In the genomic region with DNA sequence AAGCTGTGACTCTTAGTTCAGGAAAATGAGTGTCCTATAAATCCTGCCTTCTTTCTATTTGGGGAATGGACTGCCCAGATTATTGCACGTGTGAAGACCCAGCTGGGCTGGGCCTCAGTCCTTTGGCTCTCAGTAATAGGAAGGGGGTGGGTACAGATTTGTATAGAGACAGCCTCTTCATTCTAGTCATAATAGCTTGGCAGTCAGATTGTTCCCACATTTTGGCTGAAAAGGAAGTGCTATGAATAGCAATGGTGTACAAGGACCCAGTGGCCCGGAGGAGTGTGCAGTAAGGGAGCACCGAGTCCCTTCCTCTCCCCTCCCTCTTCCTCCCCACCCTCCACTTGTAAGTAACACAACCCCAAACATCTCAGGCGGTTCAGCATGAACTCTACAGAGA, we compare ENCODE assay signal across 11 mouse cellular contexts.
DNase-seq lines count a peak whose midpoint lies in the region; ATAC-seq lines count a peak whose summit lies in the region.
"Had no signal": no experiment of that assay in that cellular context is flagged by ENCODE, and none has a peak within 500 bp of the region (broad histone marks: within the 10 kb centered on the region; RNA-seq: fewer than 3 reads in every experiment).

No protein-coding gene starts in this region.

- no peak for ATAC-seq in hindbrain, embryonic 13.5 days (ENCODE audit: low FRiP score)
- peak; percentile 77 for ATAC-seq in forebrain, embryonic 15.5 days (replicated peaks)
- ATAC-seq in hindbrain, embryonic 16.5 days, result peak; percentile 43; the same call in 1 of the 2 replicates
- ATAC-seq in megakaryocyte progenitor cell, adult 5-6 weeks (replicated peaks; ENCODE audit: poor library complexity), result no peak

- H3K27me3 ChIP-seq in hindbrain, embryonic 10.5 days (ENCODE audit: insufficient read depth, poor library complexity, severe bottlenecking), result no peaks in the 10 kb centered on the region
- no peaks in the 10 kb centered on the region for H3K27me3 ChIP-seq in hindbrain, embryonic 13.5 days
- no peaks in the 10 kb centered on the region for H3K27me3 ChIP-seq in forebrain, embryonic 15.5 days
- no peaks in the 10 kb centered on the region for H3K27me3 ChIP-seq in hindbrain, embryonic 16.5 days (replicated peaks; ENCODE audit: control insufficient read depth, insufficient read depth, low read length)
- H3K27me3 ChIP-seq: embryonic facial prominence, embryonic 15.5 days; midbrain, embryonic 13.5 days had no signal

- DNase-seq in hindbrain, embryonic 10.5 days (ENCODE audit: low spot score), result peak; percentile 2
- DNase-seq in Muller cell, postnatal 12 days (ENCODE audit: inconsistent ontology term), result peak; percentile 57
- DNase-seq in adrenal gland, postnatal 14 days, result no peak
- no peak for DNase-seq in urinary bladder, adult 18-20 months (ENCODE audit: low spot score in 2 of 2)
- DNase-seq: cerebellum, adult 18-20 months had no signal

- WGBS in hindbrain, embryonic 10.5 days, result 59% methylated on average over 4 of the region's 4 CpGs
- WGBS in hindbrain, embryonic 13.5 days, result 44% methylated on average over 4 of the region's 4 CpGs
- WGBS in forebrain, embryonic 15.5 days, result 11% methylated on average over 4 of the region's 4 CpGs
- 42% methylated on average over 4 of the region's 4 CpGs for WGBS in hindbrain, embryonic 16.5 days

- no peak overlapping the region for H3K4me3 ChIP-seq in hindbrain, embryonic 10.5 days
- H3K4me3 ChIP-seq in hindbrain, embryonic 13.5 days, result no peak overlapping the region
- H3K4me3 ChIP-seq in forebrain, embryonic 15.5 days, result no peak overlapping the region
- H3K4me3 ChIP-seq in hindbrain, embryonic 16.5 days (ENCODE audit: low read length), result no peak overlapping the region
- H3K4me3 ChIP-seq: embryonic facial prominence, embryonic 15.5 days; midbrain, embryonic 13.5 days had no signal

- peaks cover 25% of the 10 kb centered on the region for H3K4me1 ChIP-seq in hindbrain, embryonic 10.5 days (replicated peaks)
- peaks cover 25% of the 10 kb centered on the region for H3K4me1 ChIP-seq in hindbrain, embryonic 13.5 days (replicated peaks)
- peaks cover 26% of the 10 kb centered on the region for H3K4me1 ChIP-seq in forebrain, embryonic 15.5 days
- peaks cover 11% of the 10 kb centered on the region for H3K4me1 ChIP-seq in hindbrain, embryonic 16.5 days (ENCODE audit: control insufficient read depth, insufficient read depth, low read depth, low read length)
- H3K4me1 ChIP-seq: embryonic facial prominence, embryonic 15.5 days had no signal

- H3K9me3 ChIP-seq in hindbrain, embryonic 10.5 days, result no peaks in the 10 kb centered on the region
- no peaks in the 10 kb centered on the region for H3K9me3 ChIP-seq in hindbrain, embryonic 13.5 days
- H3K9me3 ChIP-seq in forebrain, embryonic 15.5 days, result no peaks in the 10 kb centered on the region
- no peaks in the 10 kb centered on the region; the same call in 1 of the 2 replicates for H3K9me3 ChIP-seq in hindbrain, embryonic 16.5 days (ENCODE audit: control insufficient read depth, low read length)
- H3K9me3 ChIP-seq: embryonic facial prominence, embryonic 15.5 days; midbrain, embryonic 13.5 days had no signal

- H3K36me3 ChIP-seq in hindbrain, embryonic 10.5 days, result no peaks in the 10 kb centered on the region
- H3K36me3 ChIP-seq in hindbrain, embryonic 13.5 days, result no peaks in the 10 kb centered on the region
- no peaks in the 10 kb centered on the region for H3K36me3 ChIP-seq in forebrain, embryonic 15.5 days
- H3K36me3 ChIP-seq in hindbrain, embryonic 16.5 days (ENCODE audit: control insufficient read depth, insufficient read depth, low read length), result no peaks in the 10 kb centered on the region
- H3K36me3 ChIP-seq: embryonic facial prominence, embryonic 15.5 days; midbrain, embryonic 13.5 days had no signal

- H3K27ac ChIP-seq in hindbrain, embryonic 10.5 days, result no peak overlapping the region
- no peak overlapping the region for H3K27ac ChIP-seq in hindbrain, embryonic 13.5 days
- H3K27ac ChIP-seq in forebrain, embryonic 15.5 days (replicated peaks), result peak overlapping the region; percentile 68
- H3K27ac ChIP-seq in hindbrain, embryonic 16.5 days (ENCODE audit: low read depth, low read length), result no peak overlapping the region
- H3K27ac ChIP-seq: embryonic facial prominence, embryonic 15.5 days had no signal

- H3K9ac ChIP-seq in hindbrain, embryonic 13.5 days, result no peak overlapping the region
- no peak overlapping the region for H3K9ac ChIP-seq in forebrain, embryonic 15.5 days (replicated peaks)
- no peak overlapping the region for H3K9ac ChIP-seq in hindbrain, embryonic 16.5 days (ENCODE audit: low read depth, low read length)
- H3K9ac ChIP-seq: embryonic facial prominence, embryonic 15.5 days; midbrain, embryonic 13.5 days had no signal

- H3K4me2 ChIP-seq in hindbrain, embryonic 13.5 days, result no peak overlapping the region
- no peak overlapping the region for H3K4me2 ChIP-seq in forebrain, embryonic 15.5 days (replicated peaks)
- H3K4me2 ChIP-seq in hindbrain, embryonic 16.5 days (ENCODE audit: low read length), result no peak overlapping the region
- H3K4me2 ChIP-seq: embryonic facial prominence, embryonic 15.5 days; midbrain, embryonic 13.5 days had no signal

Comparison
In these comparisons a context has a peak if more than half of its experiments do, and no peak if none do; other contexts are left out.
1. ATAC-seq: peak in forebrain, embryonic 15.5 days (single experiment) and hindbrain, embryonic 16.5 days (single experiment); none in hindbrain, embryonic 13.5 days (single experiment) and megakaryocyte progenitor cell, adult 5-6 weeks (single experiment).
2. DNase-seq: peak in hindbrain, embryonic 10.5 days (single experiment) and Muller cell, postnatal 12 days (single experiment); none in adrenal gland, postnatal 14 days (single experiment) and urinary bladder, adult 18-20 months (0 of 2).